Mouse (Mus musculus): ENCODE data around the gene Hoga1.

DNA sequence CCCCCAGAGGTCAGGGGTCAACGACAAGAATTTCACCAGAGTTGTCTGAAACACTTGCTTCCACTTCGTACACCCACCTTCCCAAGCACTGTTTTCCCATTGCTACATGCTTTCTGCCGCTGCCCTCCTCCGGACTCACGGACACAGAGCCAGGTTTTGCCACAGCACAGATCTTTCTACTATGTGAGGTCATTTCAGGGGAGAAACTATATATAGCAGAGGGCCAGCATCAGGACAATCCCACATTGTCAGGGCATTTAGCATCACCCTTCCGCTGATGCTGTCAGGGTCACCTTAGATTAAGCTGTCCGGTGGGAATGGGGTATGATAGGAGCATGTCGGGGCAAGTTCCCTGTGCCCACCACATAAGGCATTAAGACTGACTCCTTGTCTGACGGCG is 48.3 kb upstream of the Hoga1 start:
- no peak for TF ChIP-seq CTCF (IDR thresholded peaks at IDR 0.05; ENCODE audit: insufficient read depth, low read length)
- no peak for TF ChIP-seq POLR2A (IDR thresholded peaks at IDR 0.05; ENCODE audit: borderline replicate concordance, extremely low read depth, low read depth, low read length)

Data from lung, adult 2 months (tissue).